Mouse (Mus musculus) hindlimb bud, embryonic 11.5 days (tissue): ENCODE data around the gene Clp1.

Experiments
- DNase-seq: peaks from one replicate; pipeline ENCODE4 v3.0.0-alpha.2; 2012; ENCODE audit warnings: low read depth, low spot score; ENCODE audit errors: extremely low spot score

Gene Clp1

DNA sequence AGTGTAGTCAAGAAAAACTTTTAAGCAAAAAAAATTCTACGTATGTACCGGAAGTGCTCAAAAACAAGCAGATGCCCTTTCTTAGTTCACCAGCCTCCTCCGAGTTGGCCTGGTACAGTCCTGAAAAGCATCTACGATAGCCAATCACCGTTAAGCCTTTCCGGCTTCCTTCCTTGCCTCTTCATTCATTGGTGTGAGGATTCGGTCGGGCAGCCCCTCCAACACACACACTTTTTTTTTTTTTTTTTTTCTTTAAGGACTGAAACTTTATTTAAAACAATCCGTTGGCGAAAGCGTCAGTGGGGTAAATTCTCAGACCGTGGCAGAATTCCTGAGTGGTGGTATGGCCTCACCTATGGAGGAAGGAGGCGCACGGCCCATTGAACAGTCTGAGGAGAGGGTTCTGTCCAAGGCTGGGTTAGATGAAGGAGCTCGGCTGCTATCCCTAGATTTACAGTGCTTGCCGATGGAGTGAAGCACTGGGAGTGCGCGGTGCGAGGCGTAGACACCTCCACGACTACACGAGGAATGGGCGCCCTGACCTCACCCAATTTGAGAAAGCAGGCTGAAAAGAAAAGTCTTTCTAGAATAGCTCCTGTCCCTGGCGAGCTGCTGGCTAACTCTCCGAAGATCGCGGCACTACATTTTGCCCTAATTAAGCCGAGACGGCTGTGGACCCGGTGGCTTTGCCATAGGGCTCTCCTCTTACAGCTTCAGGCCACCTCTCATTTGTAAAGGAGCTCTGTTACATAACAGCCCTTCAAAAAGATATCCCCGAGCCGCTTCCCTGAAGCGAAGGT, 11.4 kb downstream of the Clp1 start:
- DNase-seq = no peak

DNA sequence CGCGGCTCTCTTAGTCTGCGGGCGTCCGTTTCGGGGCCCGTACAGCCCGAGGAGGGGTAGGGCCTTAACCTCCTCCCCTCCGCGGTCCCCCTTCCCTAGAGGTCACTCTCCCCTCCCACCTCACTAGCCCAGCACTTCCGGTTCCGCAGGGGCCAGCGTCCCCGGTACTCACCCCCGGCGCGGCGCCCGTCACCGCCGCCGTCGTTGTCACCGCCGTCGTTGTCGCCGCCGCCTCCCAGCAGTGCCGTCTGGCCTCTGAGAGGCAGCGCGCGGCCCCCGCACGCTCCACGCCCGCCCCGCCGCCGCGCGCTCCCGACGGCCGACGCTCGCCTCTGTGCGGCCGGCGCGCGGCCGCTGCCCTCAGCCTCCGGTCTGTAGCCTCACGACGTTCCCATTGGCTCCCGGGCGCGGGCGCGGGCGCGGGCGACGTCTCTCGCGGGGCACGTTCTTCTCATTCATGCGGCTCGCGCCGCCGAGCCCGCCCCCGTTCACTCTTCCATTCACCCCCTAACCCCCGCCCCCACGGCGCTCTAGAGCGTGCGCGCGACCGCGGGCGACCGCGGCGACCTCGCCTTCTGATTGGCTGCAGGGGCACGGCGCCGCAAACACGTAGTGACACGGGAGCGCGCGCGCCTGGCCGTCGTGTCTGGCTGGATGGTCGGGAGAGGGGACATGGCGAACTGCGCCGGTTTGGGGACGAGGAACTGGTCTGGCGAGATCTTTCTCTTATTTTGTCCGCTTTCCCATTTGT, 12.2 kb downstream of the Clp1 start, which contains the start of gene Zdhhc5:
Gene Zdhhc5 (minus strand): TSS at position 370 of the 751 bp plus-strand sequence.
- DNase-seq = peak; percentile 97

- DNase-seq = no peak
Measured at GRCm38 (mm10) chr2:84714422-84714810, 12.7 kb downstream of the Clp1 start.

GRCm38 (mm10) chr2:84711898-84712297, 15.3 kb downstream of the Clp1 start:
- DNase-seq = no peak

GRCm38 (mm10) chr2:84707523-84707922, 19.6 kb downstream of the Clp1 start:
- DNase-seq = no peak

DNA sequence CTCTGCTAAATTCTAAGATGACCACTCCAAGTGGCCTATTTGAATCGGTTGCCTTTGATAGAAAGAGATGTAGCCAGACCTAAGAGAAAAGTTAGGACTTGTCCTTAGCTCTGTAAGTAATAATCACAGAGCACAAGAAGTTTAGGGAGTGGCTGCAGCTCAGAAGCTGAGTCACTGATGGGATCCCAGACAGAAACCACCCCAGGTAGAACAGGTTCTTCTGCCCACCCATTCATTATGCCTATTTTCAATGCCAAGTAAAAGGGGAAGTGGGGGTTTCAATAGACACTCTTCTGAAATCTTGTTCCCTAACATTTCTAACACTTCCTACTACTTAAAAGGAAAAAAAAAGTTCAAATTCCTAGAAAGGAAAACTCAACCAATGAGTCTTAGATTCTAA, 21.9 kb downstream of the Clp1 start:
- no peak for DNase-seq

GRCm38 (mm10) chr2:84704329-84704728, 22.8 kb downstream of the Clp1 start:
- DNase-seq = no peak

DNA sequence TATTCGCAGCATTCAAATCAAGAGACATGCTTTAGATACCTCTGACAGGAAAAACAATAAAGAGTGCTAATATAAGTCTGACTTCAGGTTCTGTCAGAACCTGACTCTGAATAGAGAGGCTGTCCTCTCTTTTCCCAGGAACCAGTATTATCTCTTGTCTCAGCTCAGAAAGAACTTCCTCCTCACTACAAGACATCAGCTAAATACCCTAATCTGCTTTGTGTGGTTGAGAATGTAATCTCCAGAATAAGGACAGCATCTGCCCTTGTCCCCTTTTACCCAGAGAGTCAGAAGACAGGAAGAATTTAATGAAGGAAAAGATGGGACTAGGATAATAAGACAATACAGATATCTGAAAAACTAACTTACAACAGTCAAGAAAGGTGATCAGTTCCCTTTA, 23.7 kb downstream of the Clp1 start:
- DNase-seq = no peak

- DNase-seq = no peak
Measured at GRCm38 (mm10) chr2:84695007-84695695, 32.0 kb downstream of the Clp1 start.

- no peak for DNase-seq
Measured at GRCm38 (mm10) chr2:84690050-84690449, 37.1 kb downstream of the Clp1 start.

DNA sequence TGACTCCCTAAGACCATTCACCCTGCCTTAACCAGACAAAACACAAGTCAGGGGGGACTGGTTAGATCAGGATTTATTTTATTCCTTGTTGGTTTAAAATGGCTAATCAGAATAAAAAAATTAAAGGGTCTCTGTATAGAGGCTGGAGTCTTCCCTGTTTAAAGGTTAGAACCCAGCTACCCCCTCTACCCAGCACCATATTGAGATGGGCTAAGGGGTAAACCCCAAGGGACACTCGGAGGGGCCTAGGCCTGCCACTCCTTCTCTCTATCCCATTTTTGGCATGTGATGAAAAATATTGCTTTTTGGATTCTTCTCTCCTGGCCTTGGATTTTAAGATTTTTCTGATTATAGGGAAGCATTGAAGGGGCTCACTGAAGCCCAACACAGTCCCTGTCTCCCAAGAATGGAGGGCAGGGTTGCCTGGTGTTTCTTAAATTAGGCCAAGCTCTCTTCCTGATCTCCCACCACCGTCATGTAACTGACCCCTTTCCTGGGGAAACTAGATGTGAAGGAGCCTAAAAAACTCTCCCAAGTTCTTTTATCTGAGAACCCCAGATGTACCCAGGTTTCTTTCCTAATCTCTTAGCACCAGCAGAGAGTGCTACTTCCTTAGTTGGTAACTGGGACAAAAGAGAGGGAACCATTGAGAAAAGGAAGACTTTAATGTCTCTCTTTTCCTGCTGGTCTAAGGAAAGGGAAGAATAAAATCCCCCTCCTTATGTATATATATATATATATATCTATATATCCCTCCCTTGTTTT, 38.9 kb downstream of the Clp1 start:
- no peak for DNase-seq

DNA sequence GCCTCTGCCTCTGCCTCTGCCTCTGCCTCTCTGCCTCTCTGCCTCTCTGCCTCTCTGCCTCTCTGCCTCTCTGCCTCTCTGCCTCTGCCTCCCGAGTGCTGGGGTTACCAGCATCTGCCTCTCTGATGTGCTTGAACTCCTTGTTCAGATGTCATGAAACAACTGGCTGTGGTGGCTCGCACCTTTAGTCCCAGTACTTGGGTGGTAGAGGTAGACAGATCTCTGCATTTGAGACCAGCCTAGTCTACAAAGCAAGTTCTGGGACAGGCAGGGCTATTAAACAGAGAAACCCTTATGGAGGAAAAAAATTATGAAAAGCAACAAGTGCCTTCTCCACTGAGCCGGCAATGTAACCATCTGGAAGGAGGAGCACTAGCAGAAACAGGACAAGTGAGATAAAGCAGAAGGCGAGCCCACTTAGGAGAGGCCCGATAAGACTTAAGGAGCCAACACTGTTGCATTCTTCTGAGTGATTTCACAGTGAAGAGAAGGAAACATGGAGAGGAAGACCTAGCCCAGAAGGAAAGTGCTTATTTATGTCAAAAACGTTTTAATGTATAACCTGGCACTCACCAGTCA, 44.5 kb downstream of the Clp1 start:
- DNase-seq = no peak

DNA sequence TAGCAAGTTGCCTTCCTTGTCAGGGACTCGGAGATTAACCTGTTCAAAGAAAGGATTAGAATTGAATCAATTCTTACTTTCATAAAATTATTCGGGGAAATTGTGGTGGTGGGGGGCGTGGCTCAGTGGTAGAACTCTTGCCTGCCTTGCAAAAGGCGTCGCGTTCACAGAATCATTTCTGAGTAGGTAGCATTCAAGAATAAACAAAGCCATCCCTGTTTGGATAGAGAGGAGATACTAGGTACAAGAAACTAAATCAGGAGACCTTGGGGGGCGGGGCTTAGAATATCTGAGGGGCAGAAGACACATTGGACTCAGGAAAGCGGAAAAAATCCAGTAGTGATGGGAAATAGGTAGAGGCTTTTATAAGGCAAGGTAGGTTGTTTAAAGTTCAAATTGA, 48.1 kb downstream of the Clp1 start, which contains the start of gene Tmx2:
Gene Tmx2 (minus strand): TSS at position 125 of the 400 bp plus-strand sequence.
- DNase-seq = no peak

- peak; percentile 99 for DNase-seq
Measured at GRCm38 (mm10) chr2:84677968-84678880, 48.9 kb downstream of the Clp1 start, which contains the start of the genes Gm28635 and Med19. Gene Gm28635, minus strand, starts transcription at chr2:84678041. Gene Med19, plus strand, starts transcription at chr2:84678402.

DNA sequence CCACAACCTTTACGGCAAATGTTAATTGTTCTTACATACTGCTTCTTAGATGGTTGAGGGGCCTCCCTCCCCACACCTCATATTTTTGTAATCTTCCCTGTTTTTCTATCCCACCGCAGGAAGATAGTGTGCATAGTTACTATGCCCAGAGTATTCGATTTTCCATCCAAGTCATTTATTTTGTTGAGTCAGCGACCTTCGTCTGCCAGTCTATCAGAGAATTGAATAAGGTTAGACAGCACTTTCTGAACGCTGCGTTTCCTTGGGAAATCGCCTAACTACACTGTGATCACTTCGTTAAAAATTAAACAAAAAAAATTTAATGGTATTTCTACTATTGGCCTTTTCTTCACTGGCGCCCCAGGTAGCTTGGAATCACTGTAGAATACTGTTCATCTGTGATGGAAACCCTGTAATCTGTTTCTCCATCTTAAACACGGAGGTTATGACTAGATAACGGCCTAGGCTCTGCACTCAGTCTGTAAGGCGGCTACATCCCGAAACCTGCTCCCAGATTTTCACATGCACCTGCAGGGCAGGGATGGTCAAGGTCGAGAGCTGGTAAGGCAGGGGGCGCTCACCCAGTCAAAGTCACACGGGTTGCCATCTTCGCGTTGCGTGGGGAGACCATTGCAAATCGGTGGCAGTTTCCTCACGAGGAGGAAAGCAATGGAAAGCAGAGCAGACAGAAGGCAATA, 49.7 kb downstream of the Clp1 start:
- no peak for DNase-seq
